Mouse (Mus musculus): Measurements from ENCODE around the gene Cntn3.

DNA sequence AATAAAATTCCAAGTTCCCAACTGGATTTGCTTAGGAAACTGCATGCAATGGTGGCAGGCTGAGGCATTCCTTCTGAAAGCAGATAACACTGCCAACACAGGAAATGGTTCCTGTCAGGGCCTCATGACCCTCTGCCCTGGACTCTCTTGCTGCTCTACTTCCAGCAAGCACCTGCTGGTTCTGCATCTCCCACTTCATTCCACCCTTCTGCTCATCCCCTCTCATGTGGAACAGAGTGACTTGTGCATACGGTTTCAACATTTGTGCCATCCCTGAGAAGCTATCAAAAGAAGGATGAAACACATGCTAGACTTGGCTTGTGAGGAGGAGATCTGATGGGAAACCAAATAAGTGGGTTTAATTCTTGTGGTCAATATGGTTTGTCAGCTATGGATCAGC, 145.4 kb downstream of the Cntn3 start:
- TF ChIP-seq CTCF (IDR thresholded peaks at IDR 0.05; ENCODE audit: borderline replicate concordance, insufficient read depth, low read depth, low read length) (no peak), POLR2A (IDR thresholded peaks at IDR 0.05; ENCODE audit: borderline replicate concordance, insufficient read depth, low read length) (no peak)

Data from cerebellum, adult 2 months (tissue).